Mouse (Mus musculus): ENCODE results near the gene Gm5868. TPM values are rescaled to one million over a fixed set of nuclear protein-coding genes. Genes with fewer than 3 reads are reported as not detected.

Gm5868 gene
- polyA plus RNA-seq (2015; fragmentation: Nextera tagmentation; extraction: Ambion mirVana), result not detected in 2 replicates

DNA sequence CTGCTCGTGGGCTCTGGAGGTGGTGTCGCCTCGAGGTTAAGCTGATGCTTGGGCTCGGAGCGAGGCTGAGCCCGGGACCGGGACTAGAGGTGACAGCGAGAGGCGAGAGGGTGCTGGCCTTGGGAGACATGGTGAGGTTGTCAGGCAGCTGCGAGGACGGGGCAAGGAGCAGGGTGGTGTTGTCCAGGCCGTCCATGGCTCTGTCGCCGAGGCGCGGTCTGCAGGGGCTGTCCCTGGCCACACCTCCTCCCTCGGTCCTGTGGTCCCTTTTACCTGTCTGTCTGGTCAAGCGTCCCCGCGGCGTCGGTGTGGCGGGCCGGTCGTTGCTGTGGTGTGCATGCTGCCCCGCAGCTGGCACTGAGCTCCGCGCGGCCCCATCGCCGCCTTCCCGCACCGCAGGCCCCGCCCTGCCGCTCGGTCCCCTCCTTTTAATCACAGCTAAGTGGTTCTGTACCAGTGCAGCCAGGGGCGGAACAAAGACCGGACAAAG lies at the start of gene Gm5868:
Gene Gm5868, minus strand, starts transcription at position 360 of the 490 bp plus-strand sequence.
- DNase-seq (no peak), ATAC-seq (no peak)

DNA sequence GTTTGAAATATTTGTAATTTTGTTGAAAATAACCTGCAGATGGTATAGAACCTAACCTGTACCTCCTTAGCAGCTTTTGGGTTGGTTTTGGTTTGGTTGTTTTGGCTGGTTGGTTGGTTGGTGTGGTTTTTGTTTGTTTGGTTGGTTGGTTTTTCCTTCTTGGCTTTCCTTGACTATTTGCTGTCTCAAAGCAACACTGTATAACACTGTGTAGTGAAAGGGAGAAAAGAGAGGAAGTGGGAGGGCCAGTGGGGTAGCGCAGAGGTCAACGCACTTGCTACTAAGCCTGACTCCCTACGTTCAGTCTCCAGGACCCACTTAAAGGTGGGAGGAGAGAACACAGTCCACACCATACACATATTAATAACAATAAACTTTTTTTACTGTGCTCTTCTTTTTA lies 49.2 kb upstream of the Gm5868 start:
- H3K36me3 ChIP-seq (replicated peaks; ENCODE audit: insufficient read depth, low read length), result no peaks in the 10 kb centered on the region
- H3K9me3 ChIP-seq (ENCODE audit: low read length), result no peaks in the 10 kb centered on the region
- no peak for ATAC-seq
- H3K4me3 ChIP-seq (ENCODE audit: low read depth, low read length), result no peak overlapping the region
- H3K4me2 ChIP-seq (ENCODE audit: low read depth, low read length), result no peak overlapping the region
- WGBS (ENCODE audit: insufficient replicate concordance), result 72% methylated on average over 3 of the region's 3 CpGs
- no peak overlapping the region for H3K9ac ChIP-seq (replicated peaks)
- no peaks in the 10 kb centered on the region for H3K27me3 ChIP-seq (ENCODE audit: insufficient read depth, low read length)
- no peak for DNase-seq
- H3K27ac ChIP-seq (ENCODE audit: low read depth), result no peak overlapping the region
- TF ChIP-seq EP300 (IDR thresholded peaks at IDR 0.05; ENCODE audit: low read depth), result no peak
- H3K4me1 ChIP-seq (ENCODE audit: insufficient read depth), result no peaks in the 10 kb centered on the region; the same call in 1 of the 2 replicates

More for the DNA sequence above, at the start of gene Gm5868:
- Histone ChIP-seq H3K27ac (ENCODE audit: low read depth) (no peak within 1 kb of the TSS), H3K4me1 (ENCODE audit: insufficient read depth) (no peaks in the 10 kb centered on the region), H3K9me3 (ENCODE audit: low read length) (no peaks in the 10 kb centered on the region), H3K4me3 (ENCODE audit: low read depth, low read length) (peak within 1 kb of the TSS; percentile 26; the same call in 1 of the 2 replicates), H3K9ac (replicated peaks) (no peak within 1 kb of the TSS), H3K4me2 (ENCODE audit: low read depth, low read length) (peak within 1 kb of the TSS; percentile 60), H3K27me3 (ENCODE audit: insufficient read depth, low read length) (peaks cover 9% of the 10 kb centered on the region; the same call in 1 of the 2 replicates), H3K36me3 (replicated peaks; ENCODE audit: insufficient read depth, low read length) (no peaks in the 10 kb centered on the region)
- TF ChIP-seq CTCF (IDR thresholded peaks at IDR 0.05; ENCODE audit: low read depth) (no peak), EP300 (IDR thresholded peaks at IDR 0.05; ENCODE audit: low read depth) (no peak)
- WGBS (ENCODE audit: insufficient replicate concordance), result 5% methylated on average over 29 of the region's 38 CpGs

DNA sequence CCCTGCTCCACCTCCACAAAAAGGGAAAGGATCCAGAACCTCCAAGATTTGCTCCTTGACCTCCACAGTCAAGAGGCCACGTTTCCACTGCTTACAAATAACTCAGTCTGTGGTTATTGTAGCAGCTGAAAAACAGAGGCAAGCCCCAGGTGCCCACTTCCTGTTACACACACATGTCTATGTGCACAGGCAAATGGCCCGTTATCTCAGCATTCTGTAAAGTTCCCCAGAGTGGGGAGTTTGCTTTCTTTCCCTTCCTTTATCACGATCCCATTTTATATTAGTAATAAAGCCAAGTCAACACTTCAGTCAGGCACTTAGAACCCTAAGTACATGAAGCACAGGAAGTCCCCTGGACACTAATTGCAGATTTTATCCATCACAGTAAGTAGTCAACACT lies 48.8 kb upstream of the Gm5868 start:
- no peaks in the 10 kb centered on the region for H3K27me3 ChIP-seq (ENCODE audit: insufficient read depth, low read length)
- WGBS (ENCODE audit: insufficient replicate concordance), result 34% methylated on average over 3 of the region's 3 CpGs
- H3K9ac ChIP-seq (replicated peaks), result no peak overlapping the region
- no peak overlapping the region for H3K4me2 ChIP-seq (ENCODE audit: low read depth, low read length)
- no peaks in the 10 kb centered on the region; the same call in 1 of the 2 replicates for H3K4me1 ChIP-seq (ENCODE audit: insufficient read depth)
- no peak overlapping the region for H3K4me3 ChIP-seq (ENCODE audit: low read depth, low read length)
- ATAC-seq (no peak), DNase-seq (no peak)
- TF ChIP-seq CTCF (IDR thresholded peaks at IDR 0.05; ENCODE audit: low read depth) (no peak), EP300 (IDR thresholded peaks at IDR 0.05; ENCODE audit: low read depth) (no peak)
- no peaks in the 10 kb centered on the region for H3K9me3 ChIP-seq (ENCODE audit: low read length)
- no peak overlapping the region for H3K27ac ChIP-seq (ENCODE audit: low read depth)
- H3K36me3 ChIP-seq (replicated peaks; ENCODE audit: insufficient read depth, low read length), result no peaks in the 10 kb centered on the region

DNA sequence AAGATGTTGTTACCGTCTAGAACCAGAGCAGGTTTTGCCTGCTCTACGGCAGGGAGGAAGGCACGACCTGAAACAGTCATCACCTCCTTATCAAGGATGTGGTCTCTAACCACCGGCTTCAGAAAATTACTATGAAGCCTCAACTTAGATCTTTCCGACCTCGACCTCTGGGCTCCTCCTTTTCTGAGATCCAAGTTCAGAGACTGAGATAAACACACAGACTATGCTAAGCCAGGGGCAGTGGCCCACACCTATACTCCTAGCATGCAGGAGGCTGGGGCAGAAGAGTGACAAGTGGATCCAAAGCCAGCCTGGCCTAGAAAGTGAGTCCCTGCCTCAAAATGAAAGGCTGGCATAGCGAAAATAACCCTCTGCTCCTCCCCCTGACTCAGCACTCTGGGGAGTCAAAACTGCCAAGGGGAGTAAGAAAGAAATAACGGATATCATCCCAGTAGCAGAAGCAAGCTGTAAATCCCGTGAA lies 47.5 kb upstream of the Gm5868 start:
- no peak for ATAC-seq
- H3K9ac ChIP-seq (replicated peaks), result no peak overlapping the region
- no peak overlapping the region for H3K4me2 ChIP-seq (ENCODE audit: low read depth, low read length)
- no peak for DNase-seq
- H3K4me3 ChIP-seq (ENCODE audit: low read depth, low read length), result no peak overlapping the region
- H3K9me3 ChIP-seq (ENCODE audit: low read length), result no peaks in the 10 kb centered on the region
- no peaks in the 10 kb centered on the region for H3K27me3 ChIP-seq (ENCODE audit: insufficient read depth, low read length)
- WGBS (ENCODE audit: insufficient replicate concordance), result 48% methylated on average over 9 of the region's 9 CpGs
- no peaks in the 10 kb centered on the region; the same call in 1 of the 2 replicates for H3K4me1 ChIP-seq (ENCODE audit: insufficient read depth)
- TF ChIP-seq EP300 (IDR thresholded peaks at IDR 0.05; ENCODE audit: low read depth) (no peak), CTCF (IDR thresholded peaks at IDR 0.05; ENCODE audit: low read depth) (no peak)
- H3K27ac ChIP-seq (ENCODE audit: low read depth), result no peak overlapping the region
- no peaks in the 10 kb centered on the region for H3K36me3 ChIP-seq (replicated peaks; ENCODE audit: insufficient read depth, low read length)

DNA sequence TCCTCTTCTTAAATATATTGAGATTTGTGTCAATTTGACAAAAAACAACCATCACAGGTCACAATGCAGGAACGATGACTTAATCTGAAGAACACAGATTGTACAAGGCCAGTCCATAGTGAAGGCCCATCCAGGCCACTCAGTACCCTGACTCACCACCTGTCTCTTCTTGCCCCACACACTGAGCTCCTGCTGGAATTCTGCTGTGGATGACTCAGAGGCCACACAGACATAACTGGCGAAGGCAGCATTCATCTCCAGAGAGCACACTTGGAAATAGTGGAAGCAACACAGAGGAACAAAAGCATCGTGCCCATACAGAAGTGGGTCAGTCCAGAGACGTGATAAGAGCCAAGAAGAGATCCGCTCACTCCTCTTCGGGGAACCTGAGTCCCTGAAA lies 42.7 kb upstream of the Gm5868 start:
- H3K4me3 ChIP-seq (ENCODE audit: low read depth, low read length), result no peak overlapping the region
- no peaks in the 10 kb centered on the region; the same call in 1 of the 2 replicates for H3K4me1 ChIP-seq (ENCODE audit: insufficient read depth)
- no peak overlapping the region for H3K9ac ChIP-seq (replicated peaks)
- no peaks in the 10 kb centered on the region for H3K9me3 ChIP-seq (ENCODE audit: low read length)
- H3K27ac ChIP-seq (ENCODE audit: low read depth), result no peak overlapping the region
- WGBS (ENCODE audit: insufficient replicate concordance), result 76% methylated on average over 6 of the region's 6 CpGs
- H3K36me3 ChIP-seq (replicated peaks; ENCODE audit: insufficient read depth, low read length), result no peaks in the 10 kb centered on the region
- H3K4me2 ChIP-seq (ENCODE audit: low read depth, low read length), result no peak overlapping the region
- TF ChIP-seq EP300 (IDR thresholded peaks at IDR 0.05; ENCODE audit: low read depth), result no peak
- TF ChIP-seq CTCF (IDR thresholded peaks at IDR 0.05; ENCODE audit: low read depth), result no peak
- DNase-seq (no peak), ATAC-seq (no peak)
- no peaks in the 10 kb centered on the region for H3K27me3 ChIP-seq (ENCODE audit: insufficient read depth, low read length)

GRCm38 (mm10) chr5:72621022-72621421 lies 33.7 kb upstream of the Gm5868 start:
- no peak for DNase-seq
- Histone ChIP-seq H3K27ac (ENCODE audit: low read depth) (no peak overlapping the region), H3K36me3 (replicated peaks; ENCODE audit: insufficient read depth, low read length) (no peaks in the 10 kb centered on the region), H3K4me1 (ENCODE audit: insufficient read depth) (no peaks in the 10 kb centered on the region), H3K27me3 (ENCODE audit: insufficient read depth, low read length) (no peaks in the 10 kb centered on the region), H3K9me3 (ENCODE audit: low read length) (no peaks in the 10 kb centered on the region), H3K4me3 (ENCODE audit: low read depth, low read length) (no peak overlapping the region), H3K4me2 (ENCODE audit: low read depth, low read length) (no peak overlapping the region), H3K9ac (replicated peaks) (no peak overlapping the region)
- TF ChIP-seq CTCF (IDR thresholded peaks at IDR 0.05; ENCODE audit: low read depth) (0 out of 2 replicates have a peak, but pooled peaks have one; percentile 27), EP300 (IDR thresholded peaks at IDR 0.05; ENCODE audit: low read depth) (no peak)
- no peak for ATAC-seq
- 48% methylated on average over 1 of the region's 1 CpGs for WGBS (ENCODE audit: insufficient replicate concordance)

Measured in liver, postnatal 0 days (tissue).